Mouse (Mus musculus): Measurements from ENCODE around the gene Itprid1.

GRCm38 (mm10) chr6:55789557-55789956, 47.1 kb upstream of the Itprid1 start:
- no peak for TF ChIP-seq CTCF (IDR thresholded peaks at IDR 0.05; ENCODE audit: low read depth, low read length)
- no peak for TF ChIP-seq POLR2A (IDR thresholded peaks at IDR 0.05; ENCODE audit: insufficient read depth, low read length)
